Mouse (Mus musculus) E14TG2a.4 (cell line): ENCODE results near the gene Golga4.

Experiments
- H3K27me3 ChIP-seq: 2 replicates; pipeline ENCODE4 v1.6.1; 2014; ENCODE audit warnings: low read length, control low read depth; ENCODE audit not compliant: insufficient read depth
- H3K36me3 ChIP-seq: 2 replicates; pipeline ENCODE4 v1.6.1; 2014; ENCODE audit warnings: low read length, control low read depth; ENCODE audit not compliant: insufficient read depth
- H3K4me1 ChIP-seq: replicated peaks from 2 replicates; pipeline ENCODE4 v1.6.1; 2014; ENCODE audit warnings: low read depth, low read length, control low read depth
- H3K4me3 ChIP-seq: replicated peaks from 2 replicates; pipeline ENCODE4 v1.5.1; 2014; ENCODE audit warnings: mild to moderate bottlenecking, low read length
- H3K9me3 ChIP-seq: 2 replicates; pipeline ENCODE4 v1.6.1; 2014; ENCODE audit warnings: low read length, control low read depth
- CTCF ChIP-seq: conservative IDR thresholded peaks from 2 replicates; pipeline ENCODE4 v1.5.1; 2014; ENCODE audit warnings: low read length
- NANOG ChIP-seq: IDR thresholded peaks from 2 replicates; pipeline ENCODE4 v1.6.1; 2014; ENCODE audit warnings: borderline replicate concordance, low read length, mixed read lengths
- POU5F1 ChIP-seq: IDR thresholded peaks from 2 replicates; pipeline ENCODE4 v1.6.1; 2014; ENCODE audit warnings: low read length, borderline replicate concordance

Gene Golga4

GRCm38 (mm10) chr9:118521659-118522058 is 15.6 kb downstream of the Golga4 start:
- H3K27me3 ChIP-seq: no peaks in the 10 kb centered on the region
- no peaks in the 10 kb centered on the region for H3K9me3 ChIP-seq
- peaks cover 38% of the 10 kb centered on the region for H3K4me1 ChIP-seq
- TF ChIP-seq CTCF: no peak
- no peak for TF ChIP-seq POU5F1
- TF ChIP-seq NANOG: no peak
- no peak overlapping the region for H3K4me3 ChIP-seq
- H3K36me3 ChIP-seq: peaks cover 35% of the 10 kb centered on the region

DNA sequence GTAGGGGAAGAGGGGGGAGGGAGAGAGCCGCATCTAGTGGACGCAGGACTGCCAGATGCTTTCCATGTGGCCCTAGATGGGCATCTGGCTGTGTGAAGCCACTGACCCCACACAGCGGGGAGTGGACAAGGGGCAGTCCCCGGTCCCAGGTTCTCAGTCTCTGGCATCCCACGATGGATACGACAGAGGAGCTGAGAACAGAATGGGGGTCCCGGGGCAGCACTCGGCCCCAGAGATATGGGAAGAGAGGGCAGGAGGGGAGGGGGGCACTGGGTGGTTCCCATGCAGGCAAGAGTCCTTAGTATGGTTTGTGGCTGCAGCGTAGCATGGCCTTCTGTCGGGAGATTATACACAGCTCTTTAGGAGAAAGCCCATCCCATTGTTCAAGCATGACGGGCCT is 17.7 kb downstream of the Golga4 start:
- peaks cover 42% of the 10 kb centered on the region for H3K4me1 ChIP-seq
- H3K27me3 ChIP-seq: no peaks in the 10 kb centered on the region
- TF ChIP-seq CTCF (no peak), NANOG (no peak), POU5F1 (no peak)
- peaks cover 55% of the 10 kb centered on the region for H3K36me3 ChIP-seq
- no peaks in the 10 kb centered on the region for H3K9me3 ChIP-seq
- no peak overlapping the region for H3K4me3 ChIP-seq

DNA sequence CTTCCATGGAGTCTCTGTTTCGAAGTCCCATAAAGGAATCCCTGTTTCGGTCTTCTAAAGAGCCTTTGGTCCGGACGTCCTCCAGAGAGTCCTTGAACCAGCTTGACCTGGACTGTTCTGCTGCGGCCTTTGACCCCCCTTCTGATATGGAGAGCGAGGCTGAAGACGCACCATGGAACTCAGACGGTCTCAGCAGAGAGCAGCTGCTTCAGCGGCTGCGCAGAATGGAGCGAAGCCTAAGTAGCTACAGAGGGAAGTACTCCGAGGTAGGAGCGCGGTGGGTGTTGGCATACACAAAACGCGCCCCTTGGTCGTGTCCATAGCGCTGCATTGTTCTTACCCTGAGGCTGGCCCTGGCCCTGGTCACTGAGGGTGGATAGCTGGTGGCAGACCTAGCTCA is 21.0 kb downstream of the Golga4 start:
- no peaks in the 10 kb centered on the region for H3K27me3 ChIP-seq
- TF ChIP-seq CTCF (no peak), NANOG (no peak), POU5F1 (no peak)
- H3K9me3 ChIP-seq: no peaks in the 10 kb centered on the region
- peaks cover 15% of the 10 kb centered on the region for H3K4me1 ChIP-seq
- peaks cover 88% of the 10 kb centered on the region for H3K36me3 ChIP-seq
- H3K4me3 ChIP-seq: 0 out of 2 replicates have a peak overlapping the region, but pooled peaks have one; percentile 10

DNA sequence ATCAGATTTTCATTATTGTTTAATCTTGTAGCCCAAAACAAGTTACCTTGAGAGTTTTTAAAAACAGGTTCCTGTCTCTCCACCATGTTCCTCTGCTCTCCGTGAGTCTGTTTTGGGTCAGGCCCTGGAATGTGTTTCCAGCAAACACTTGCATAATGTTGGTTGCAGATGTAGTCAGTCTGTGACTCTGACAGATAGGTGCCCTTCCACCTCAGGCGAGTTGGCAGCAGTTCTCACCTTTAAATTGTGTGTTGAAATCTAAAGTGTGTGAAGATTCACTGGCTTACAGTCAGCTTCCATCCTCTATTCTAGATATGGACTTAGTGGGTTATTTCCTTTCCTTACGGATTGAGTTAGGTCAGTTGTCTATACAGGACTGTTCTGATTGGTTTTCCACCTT is 23.7 kb downstream of the Golga4 start:
- H3K27me3 ChIP-seq: no peaks in the 10 kb centered on the region
- H3K4me1 ChIP-seq: peaks cover 25% of the 10 kb centered on the region
- TF ChIP-seq CTCF: no peak
- no peak for TF ChIP-seq NANOG
- no peak for TF ChIP-seq POU5F1
- H3K9me3 ChIP-seq: no peaks in the 10 kb centered on the region
- no peak overlapping the region for H3K4me3 ChIP-seq
- H3K36me3 ChIP-seq: peaks cover 95% of the 10 kb centered on the region

GRCm38 (mm10) chr9:118530679-118531078 is 24.6 kb downstream of the Golga4 start:
- Histone ChIP-seq H3K4me3 (no peak overlapping the region), H3K27me3 (no peaks in the 10 kb centered on the region), H3K36me3 (peaks cover 94% of the 10 kb centered on the region), H3K9me3 (no peaks in the 10 kb centered on the region), H3K4me1 (peaks cover 33% of the 10 kb centered on the region)
- TF ChIP-seq CTCF (no peak), POU5F1 (no peak), NANOG (no peak)

- H3K4me3 ChIP-seq: no peak overlapping the region
- TF ChIP-seq CTCF (no peak), NANOG (no peak), POU5F1 (no peak)
- H3K9me3 ChIP-seq: no peaks in the 10 kb centered on the region
- peaks cover 90% of the 10 kb centered on the region for H3K36me3 ChIP-seq
- peaks cover 38% of the 10 kb centered on the region for H3K4me1 ChIP-seq
- no peaks in the 10 kb centered on the region for H3K27me3 ChIP-seq
These were observed 26.6 kb downstream of the Golga4 start for GRCm38 (mm10) chr9:118532516-118533205.

- Histone ChIP-seq H3K36me3 (peaks cover 82% of the 10 kb centered on the region), H3K4me1 (peaks cover 69% of the 10 kb centered on the region), H3K4me3 (peak overlapping the region; percentile 57), H3K9me3 (peaks cover 3% of the 10 kb centered on the region; the same call in 1 of the 2 replicates), H3K27me3 (no peaks in the 10 kb centered on the region)
- no peak for TF ChIP-seq NANOG
- no peak for TF ChIP-seq POU5F1
- TF ChIP-seq CTCF: no peak
These were observed 30.9 kb downstream of the Golga4 start for GRCm38 (mm10) chr9:118536946-118537345.

DNA sequence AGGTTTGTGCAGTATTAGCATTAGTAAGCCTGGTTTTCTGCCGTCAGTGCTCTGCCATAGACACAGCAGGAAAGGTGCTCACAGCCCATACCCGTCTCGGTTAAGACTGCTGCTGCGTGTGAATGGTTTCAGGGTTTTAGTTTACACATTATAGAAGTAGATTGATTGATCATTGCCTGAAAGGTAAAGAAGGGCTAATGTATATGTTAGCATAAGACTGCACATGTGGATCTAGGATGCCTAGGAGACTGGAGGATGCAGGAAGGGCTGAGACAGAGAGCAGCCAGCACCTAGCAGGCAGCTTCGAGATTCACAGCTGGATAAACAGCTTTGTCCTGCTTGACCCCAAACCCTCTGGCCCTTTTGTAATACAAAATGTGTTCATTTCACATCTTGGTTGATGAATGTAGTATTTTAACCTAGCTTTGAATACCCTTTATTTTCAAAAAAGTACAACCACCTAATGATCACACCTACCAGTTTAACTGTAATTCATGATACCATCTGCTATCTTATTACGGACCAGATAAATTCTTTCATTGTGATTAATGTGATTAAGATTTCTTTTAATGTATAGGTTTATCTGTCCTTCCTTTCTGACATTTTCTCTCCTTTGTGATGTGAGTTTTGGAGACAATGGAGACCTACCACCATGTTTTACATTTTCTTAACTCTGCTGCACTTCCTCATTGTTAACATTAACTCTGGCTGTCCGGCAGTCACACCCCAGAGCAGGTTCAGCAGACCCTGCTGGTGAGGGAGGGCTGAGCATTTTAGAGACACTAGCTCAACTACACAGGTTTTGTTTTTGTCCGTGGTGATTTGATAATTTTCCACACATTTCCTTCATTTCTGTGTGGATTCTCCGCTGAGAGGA is 31.6 kb downstream of the Golga4 start:
- TF ChIP-seq CTCF: no peak
- peak; percentile 67 for TF ChIP-seq NANOG
- H3K36me3 ChIP-seq: peaks cover 82% of the 10 kb centered on the region
- no peaks in the 10 kb centered on the region for H3K27me3 ChIP-seq
- H3K9me3 ChIP-seq: peaks cover 3% of the 10 kb centered on the region; the same call in 1 of the 2 replicates
- peaks cover 69% of the 10 kb centered on the region for H3K4me1 ChIP-seq
- peak overlapping the region; percentile 57 for H3K4me3 ChIP-seq
